Mouse (Mus musculus) bone marrow, adult 2 months (tissue): ENCODE measurements around the gene Kcnj8.

Experiments used
- CTCF ChIP-seq: fragments of 200-500 bp; IDR thresholded peaks from 2 replicates; pipeline ENCODE4 v1.5.1; 2011; ENCODE audit warnings: low read length, control low read depth; ENCODE audit not compliant: control insufficient read depth, insufficient read depth
- POLR2A ChIP-seq: fragments of 200-500 bp; IDR thresholded peaks from 2 replicates; pipeline ENCODE4 v1.6.1; 2011; ENCODE audit warnings: low read depth, mild to moderate bottlenecking, control low read depth, low read length, borderline replicate concordance; ENCODE audit not compliant: control insufficient read depth

DNA sequence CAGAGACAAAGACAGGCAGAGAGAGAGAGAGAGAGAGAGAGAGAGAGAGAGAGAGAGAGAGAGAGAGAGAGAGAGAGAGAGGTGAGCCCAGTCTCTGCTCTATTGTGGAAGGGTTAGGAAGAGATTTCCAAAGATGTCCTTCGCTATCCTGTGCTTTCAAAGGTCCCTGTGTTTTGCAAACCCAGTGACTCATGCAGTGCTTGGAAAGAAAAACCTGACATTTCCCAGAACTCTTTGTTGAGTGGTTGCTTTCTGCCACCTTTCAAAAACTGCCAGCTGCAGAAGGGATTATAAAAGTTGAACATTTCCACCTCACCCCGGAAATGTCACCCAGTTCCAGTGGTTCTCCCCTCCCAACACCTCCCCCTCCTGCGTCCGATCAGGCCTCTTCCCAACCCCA is 7.4 kb upstream of the Kcnj8 start:
- TF ChIP-seq CTCF, result no peak
- no peak for TF ChIP-seq POLR2A
